Mouse (Mus musculus) thymus, adult 2 months (tissue): ENCODE measurements around the gene Gm45717.

ENCODE experiments used
- CTCF ChIP-seq: fragments of 200-500 bp; IDR thresholded peaks from 2 replicates; pipeline ENCODE4 v1.5.1; 2012; ENCODE audit warnings: mild to moderate bottlenecking, control low read depth, low read length, moderate library complexity, borderline replicate concordance; ENCODE audit not compliant: control insufficient read depth, poor library complexity, insufficient read depth; ENCODE audit errors: extremely low read depth
- POLR2A ChIP-seq: fragments of 200-500 bp; IDR thresholded peaks from 2 replicates; pipeline ENCODE4 v1.6.1; 2012; ENCODE audit warnings: mild to moderate bottlenecking, low read length, control low read depth, moderate library complexity; ENCODE audit not compliant: control insufficient read depth, poor library complexity, insufficient read depth; ENCODE audit errors: extremely low read depth

- TF ChIP-seq POLR2A (no peak), CTCF (no peak)
Measured at GRCm38 (mm10) chr7:140949255-140949654, 6.5 kb downstream of the Gm45717 start.
